In genomic region chr2:29075331-29076070, GRCm38 (mm10) we compare ENCODE assay signal across 14 mouse cellular contexts. TPM values are rescaled to one million over a fixed set of nuclear protein-coding genes. Genes with fewer than 3 reads are reported as not detected.
"Had no signal": no experiment of that assay in that cellular context is flagged by ENCODE, and none has a peak within 500 bp of the region (broad histone marks: within the 10 kb centered on the region; RNA-seq: fewer than 3 reads in every experiment).

No protein-coding gene starts in this region.

- H3K9me3 ChIP-seq: limb, embryonic 15.5 days; liver, embryonic 12.5 days; midbrain, embryonic 12.5 days; neural tube, embryonic 13.5 days; stomach, embryonic 15.5 days had no signal

- H3K27ac ChIP-seq: limb, embryonic 15.5 days; liver, embryonic 12.5 days; midbrain, embryonic 12.5 days; neural tube, embryonic 13.5 days; stomach, embryonic 15.5 days had no signal

- H3K9ac ChIP-seq: limb, embryonic 15.5 days; liver, embryonic 12.5 days; midbrain, embryonic 12.5 days; neural tube, embryonic 13.5 days; stomach, embryonic 15.5 days had no signal

- ATAC-seq: liver, embryonic 12.5 days; midbrain, embryonic 16.5 days had no signal

- H3K4me2 ChIP-seq: limb, embryonic 15.5 days; liver, embryonic 12.5 days; midbrain, embryonic 12.5 days; neural tube, embryonic 13.5 days; stomach, embryonic 15.5 days had no signal

- DNase-seq: kidney, postnatal 14 days; retina, postnatal 1 day; right cerebral cortex, postnatal 4 days; spleen, adult 18-20 months; thymus, adult 2 months; thymus, postnatal 25 days had no signal

- H3K4me1 ChIP-seq: limb, embryonic 15.5 days; liver, embryonic 12.5 days; midbrain, embryonic 12.5 days; neural tube, embryonic 13.5 days; stomach, embryonic 15.5 days had no signal

- H3K27me3 ChIP-seq: limb, embryonic 15.5 days; liver, embryonic 12.5 days; midbrain, embryonic 12.5 days; neural tube, embryonic 13.5 days; stomach, embryonic 15.5 days had no signal

- H3K4me3 ChIP-seq: limb, embryonic 15.5 days; liver, embryonic 12.5 days; midbrain, embryonic 12.5 days; neural tube, embryonic 13.5 days; stomach, embryonic 15.5 days had no signal

RNA-seq across cellular contexts. Expression of gene Cfap77, which starts 20.6 kb away (rescaled TPM):
- total RNA-seq: left cerebral cortex, adult 18-20 months had no signal
- polyA plus RNA-seq: limb, embryonic 11.5 days; neural tube, embryonic 13.5 days had no signal
